Mouse (Mus musculus): ENCODE data around the gene Snapc5. TPM values are rescaled to one million over a fixed set of nuclear protein-coding genes. Genes with fewer than 3 reads are reported as not detected.
"Not testable (repeated sequence)": the region's sequence is repeated elsewhere in the genome, so short reads cannot be mapped to it uniquely, and the experiment has no call there.

Gene Snapc5
- total RNA-seq (2021), result 10 to 100 TPM; 21.6 to 21.8 TPM
- long read RNA-seq, experiment 1, transcript Snapc5-201 (3 exons, 1,228 nt), result major isoform, 22 of 32 reads
- long read RNA-seq, experiment 1, partial matches to known transcripts, result 4 of 32 reads
- long read RNA-seq, experiment 1, other reads (novel, unspliced or antisense), result 6 of 32 reads
- long read RNA-seq, experiment 2, transcript Snapc5-201 (3 exons, 1,228 nt), result major isoform, 19 of 24 reads
- long read RNA-seq, experiment 2, partial matches to known transcripts, result 1 of 24 reads
- long read RNA-seq, experiment 2, other reads (novel, unspliced or antisense), result 4 of 24 reads

- DNase-seq (ENCODE audit: low spot score in 2 of 2), result peak; percentile 51 to 72
These were observed at the start of gene Snapc5 for GRCm38 (mm10) chr9:64178974-64179646. Gene Snapc5, plus strand, starts transcription at chr9:64179274.

DNA sequence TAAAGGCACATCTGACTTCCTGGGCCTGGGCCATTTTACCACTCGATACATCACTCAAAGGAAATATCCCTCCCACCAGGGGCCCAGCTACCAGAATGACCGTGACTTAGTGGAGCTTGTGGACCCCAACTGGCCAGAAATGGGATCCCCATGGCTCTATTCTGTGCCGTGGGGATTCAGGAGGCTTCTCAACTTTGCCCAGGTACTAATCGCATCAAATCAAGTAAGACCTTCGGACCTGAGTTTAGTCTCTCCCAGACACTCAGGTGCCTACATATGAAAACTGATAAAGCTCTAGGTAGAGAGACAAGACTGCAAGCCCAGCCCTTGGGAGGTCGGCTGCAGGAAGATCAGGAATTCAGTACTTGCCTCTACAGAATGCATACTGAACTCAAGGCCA lies 47.5 kb upstream of the Snapc5 start:
- no peak for DNase-seq (ENCODE audit: low spot score in 2 of 2)

DNA sequence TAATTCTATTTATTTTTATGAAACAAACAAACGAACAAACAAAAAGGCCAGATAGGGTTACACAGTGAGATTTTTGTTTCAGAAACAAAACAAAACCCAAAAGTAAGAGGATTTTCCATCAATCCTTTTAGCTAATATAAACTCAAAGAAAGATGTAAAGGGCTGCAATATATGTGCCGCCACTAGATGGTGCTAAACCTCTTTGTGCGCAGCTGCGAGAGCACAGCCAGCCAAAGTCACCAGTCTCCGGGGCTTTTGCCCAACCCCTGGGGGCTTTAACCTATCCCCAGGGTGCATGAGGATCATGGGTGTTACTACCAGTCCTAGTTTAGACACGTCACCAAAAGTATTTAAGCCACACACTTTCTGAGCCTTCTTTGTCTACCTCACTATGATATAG lies 40.2 kb upstream of the Snapc5 start:
- DNase-seq (ENCODE audit: low spot score in 2 of 2), result not testable (repeated sequence)

- DNase-seq (ENCODE audit: low spot score in 2 of 2), result no peak
These were observed 39.2 kb upstream of the Snapc5 start for GRCm38 (mm10) chr9:64139879-64140278.

DNA sequence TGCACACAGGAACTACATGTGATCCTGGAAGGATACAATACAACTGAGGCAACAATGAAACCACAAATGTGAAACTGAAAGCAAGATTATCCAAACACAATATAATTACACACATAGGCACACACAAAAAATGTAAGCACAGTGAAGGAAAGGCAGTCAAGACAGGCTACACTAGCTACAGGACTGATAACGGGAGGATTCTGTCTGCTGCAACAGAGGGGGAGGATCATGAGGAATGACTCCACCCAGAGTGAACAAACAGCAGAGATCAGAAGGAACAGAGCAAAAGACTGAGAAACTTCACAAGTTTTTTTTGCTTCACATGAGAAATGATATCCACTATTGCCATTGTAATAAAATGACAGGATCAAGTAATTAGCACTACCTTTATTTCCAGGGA lies 22.4 kb upstream of the Snapc5 start:
- DNase-seq (ENCODE audit: low spot score in 2 of 2), result no peak

- DNase-seq (ENCODE audit: low spot score in 2 of 2), result no peak
These were observed 18.6 kb upstream of the Snapc5 start for GRCm38 (mm10) chr9:64160471-64160870.

GRCm38 (mm10) chr9:64169967-64170366 lies 9.1 kb upstream of the Snapc5 start:
- DNase-seq (ENCODE audit: low spot score in 2 of 2), result not testable (repeated sequence)

DNA sequence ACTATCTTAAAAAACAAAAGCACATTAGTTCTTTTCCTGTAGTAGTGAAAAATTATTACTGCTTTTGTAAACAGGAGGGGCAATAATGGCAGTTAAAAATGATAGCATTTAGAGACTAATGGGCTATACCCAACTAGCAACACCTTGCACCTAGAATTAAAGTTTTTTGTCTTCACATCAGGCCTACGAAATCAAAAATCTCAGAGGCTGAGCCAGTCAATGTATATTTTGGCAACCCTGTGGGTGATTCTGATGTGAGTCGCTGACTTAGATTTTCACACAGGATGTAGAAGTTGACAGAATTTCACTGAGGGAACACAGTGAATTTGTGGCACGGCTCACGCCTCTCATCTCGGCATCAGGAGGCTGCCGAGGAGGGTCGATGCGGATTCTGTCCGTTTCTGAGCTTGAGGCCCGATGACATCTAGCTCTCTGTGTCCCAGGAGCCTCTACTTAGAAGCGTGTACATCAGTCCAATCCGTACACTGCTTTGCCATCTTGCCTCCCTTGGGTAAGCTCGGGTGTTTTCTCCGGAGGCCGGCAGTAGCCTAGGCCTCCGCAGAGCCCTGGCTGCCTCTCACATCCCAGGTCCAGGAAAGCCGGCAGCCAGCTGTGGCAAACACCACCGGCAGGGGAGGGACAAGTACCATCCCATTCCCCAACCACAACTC lies 6.8 kb upstream of the Snapc5 start:
- DNase-seq (ENCODE audit: low spot score in 2 of 2), result peak in 1 of 2 experiments; percentile 9

- DNase-seq (ENCODE audit: low spot score in 2 of 2), result peak; percentile 59 to 63
These were observed 6.0 kb upstream of the Snapc5 start, which contains the start of the genes Zwilch and Rpl4 for GRCm38 (mm10) chr9:64172816-64173665. Gene Zwilch, minus strand, starts transcription at chr9:64173104. Gene Rpl4, plus strand, starts transcription at chr9:64173375.

- DNase-seq (ENCODE audit: low spot score in 2 of 2), result no peak
These were observed 5.3 kb upstream of the Snapc5 start for GRCm38 (mm10) chr9:64173666-64174220.

DNA sequence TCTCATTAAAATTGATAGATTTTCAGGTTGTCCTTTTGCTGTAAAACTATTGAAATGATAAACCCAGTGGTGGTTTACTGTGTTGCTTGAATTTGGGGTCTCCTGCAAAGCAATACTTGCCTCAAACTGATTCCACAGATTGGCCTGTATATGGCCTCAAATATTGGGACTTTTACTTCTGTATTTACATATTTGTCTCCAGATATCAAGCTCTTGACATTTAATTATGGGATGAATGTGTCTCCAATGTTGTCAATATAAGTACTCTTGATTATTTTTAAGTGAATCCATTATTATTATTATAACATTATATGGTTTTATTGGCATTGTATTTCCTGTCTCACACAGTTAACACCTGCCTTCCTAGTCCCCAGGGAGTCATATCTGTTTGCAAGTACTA lies 4.7 kb upstream of the Snapc5 start:
- DNase-seq (ENCODE audit: low spot score in 2 of 2), result no peak

GRCm38 (mm10) chr9:64174766-64175165 lies 4.3 kb upstream of the Snapc5 start:
- DNase-seq (ENCODE audit: low spot score in 2 of 2), result no peak

GRCm38 (mm10) chr9:64175378-64175777 lies 3.7 kb upstream of the Snapc5 start:
- DNase-seq (ENCODE audit: low spot score in 2 of 2), result no peak

DNA sequence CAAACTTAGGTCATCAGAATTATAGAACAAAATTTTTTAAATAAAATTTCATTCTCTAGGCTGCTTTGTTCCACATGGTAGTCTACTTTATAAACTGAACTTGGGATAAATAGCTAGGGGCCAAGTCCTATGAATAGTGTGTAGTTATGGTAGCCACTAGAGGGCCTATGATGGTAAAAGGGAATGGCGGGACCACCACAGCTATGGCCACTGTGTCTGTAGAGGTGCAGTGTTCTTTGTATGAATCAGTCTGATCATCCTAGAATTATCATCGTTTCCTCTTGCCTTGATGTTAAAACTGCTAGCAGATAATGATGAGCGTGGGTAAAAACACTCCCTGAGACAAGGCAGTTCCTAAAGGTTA lies 482 bp upstream of the Snapc5 start:
- DNase-seq (ENCODE audit: low spot score in 2 of 2), result no peak

- DNase-seq (ENCODE audit: low spot score in 2 of 2), result not testable (repeated sequence)
These were observed 4.2 kb downstream of the Snapc5 start for GRCm38 (mm10) chr9:64183295-64183694.

DNA sequence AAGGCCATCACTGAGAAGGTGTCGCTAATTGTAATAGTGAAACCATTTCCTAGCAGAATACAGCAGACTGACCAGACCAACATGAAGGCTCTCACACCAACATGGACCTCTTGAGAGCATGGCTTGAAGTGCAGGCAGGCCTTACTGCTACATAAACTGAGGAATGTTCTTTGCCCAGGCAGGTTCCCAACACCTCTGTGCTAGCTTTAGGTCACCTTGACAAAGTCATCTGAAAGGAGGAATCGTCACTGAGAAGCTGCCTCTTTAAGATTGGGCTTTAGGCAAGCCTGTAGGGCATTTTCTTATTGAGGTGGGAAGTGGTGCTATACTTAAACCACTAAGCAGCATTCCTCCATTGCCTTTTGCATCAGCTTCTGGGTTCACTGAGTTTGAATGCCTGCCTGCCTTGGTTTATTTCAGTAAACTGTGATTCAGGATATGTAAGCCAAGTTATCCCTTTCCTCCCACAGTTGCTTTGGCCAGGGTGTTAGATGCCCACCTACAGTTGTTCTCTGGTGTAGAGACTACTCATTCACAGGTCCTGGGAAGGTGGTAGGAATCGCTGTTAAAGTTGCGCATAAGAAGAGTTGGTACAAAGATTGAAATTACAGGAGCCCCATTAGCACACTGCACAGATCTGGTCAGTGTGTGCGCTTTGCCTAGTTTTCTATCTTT lies 5.2 kb downstream of the Snapc5 start:
- DNase-seq (ENCODE audit: low spot score in 2 of 2), result no peak

DNA sequence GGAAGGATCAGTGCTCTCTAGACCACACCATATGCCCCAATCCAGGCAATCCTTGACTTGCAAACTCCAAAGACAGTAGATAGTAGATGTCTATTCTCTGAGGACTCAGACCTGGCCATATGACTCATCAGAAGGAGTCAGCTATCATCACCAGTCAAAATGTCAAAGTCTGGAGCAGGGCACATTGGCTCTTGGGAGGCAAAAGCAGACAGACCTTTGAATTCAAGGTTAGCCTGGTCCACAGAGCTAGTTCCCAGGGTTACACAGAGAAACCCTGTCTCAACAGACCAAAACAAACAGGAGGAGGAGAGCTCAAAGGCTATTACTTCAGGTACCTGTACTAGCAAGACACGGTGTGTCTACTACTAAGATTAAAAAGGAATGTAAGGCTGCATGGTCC lies 14.8 kb downstream of the Snapc5 start:
- DNase-seq (ENCODE audit: low spot score in 2 of 2), result no peak

DNA sequence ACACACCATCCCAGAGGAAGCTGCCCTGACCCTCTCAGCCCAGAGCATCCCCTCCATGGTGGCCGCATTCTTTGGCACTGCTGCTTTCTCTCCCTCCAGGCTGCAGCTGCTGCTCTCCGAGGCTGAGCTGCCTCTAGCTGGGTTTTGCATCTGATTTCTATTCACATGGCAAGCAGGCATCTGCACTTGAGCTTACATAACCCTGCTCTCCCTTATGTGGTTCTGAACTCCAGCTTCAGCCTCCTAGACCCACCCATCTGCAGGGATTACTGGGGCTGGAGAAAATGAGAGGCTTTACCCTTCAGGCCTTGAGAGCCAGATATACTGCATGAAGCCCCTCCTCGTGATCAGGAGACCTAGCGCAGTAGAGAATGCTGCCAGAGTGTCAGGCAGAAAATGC lies 16.5 kb downstream of the Snapc5 start:
- DNase-seq (ENCODE audit: low spot score in 2 of 2), result no peak

DNA sequence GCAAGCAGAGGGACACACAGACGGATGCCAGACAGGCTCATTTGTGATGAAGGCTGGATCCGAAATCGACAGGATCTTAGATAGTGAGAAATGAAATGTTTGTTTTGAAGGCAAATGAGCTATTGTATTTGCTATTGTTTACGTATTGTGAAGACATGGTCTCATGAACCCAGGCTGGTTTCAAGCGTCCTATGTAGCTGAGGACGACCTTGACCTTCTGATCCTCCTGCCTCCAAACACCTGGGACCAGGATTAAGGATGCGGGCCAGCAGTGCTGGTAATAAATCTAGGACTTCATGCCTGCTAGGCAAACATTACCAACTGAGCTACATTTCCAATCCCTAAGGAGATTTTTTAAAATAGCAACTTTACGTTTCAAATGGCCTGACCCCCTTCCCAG lies 18.4 kb downstream of the Snapc5 start:
- DNase-seq (ENCODE audit: low spot score in 2 of 2), result no peak

- DNase-seq (ENCODE audit: low spot score in 2 of 2), result no peak
These were observed 19.1 kb downstream of the Snapc5 start for GRCm38 (mm10) chr9:64198068-64198762.
